Mouse (Mus musculus) thymus, postnatal 4 days (tissue): ENCODE measurements around the gene Foxp2.

Experiments
- DNase-seq: peaks from one replicate; pipeline ENCODE4 v3.0.0; 2021

The Foxp2 gene

DNA sequence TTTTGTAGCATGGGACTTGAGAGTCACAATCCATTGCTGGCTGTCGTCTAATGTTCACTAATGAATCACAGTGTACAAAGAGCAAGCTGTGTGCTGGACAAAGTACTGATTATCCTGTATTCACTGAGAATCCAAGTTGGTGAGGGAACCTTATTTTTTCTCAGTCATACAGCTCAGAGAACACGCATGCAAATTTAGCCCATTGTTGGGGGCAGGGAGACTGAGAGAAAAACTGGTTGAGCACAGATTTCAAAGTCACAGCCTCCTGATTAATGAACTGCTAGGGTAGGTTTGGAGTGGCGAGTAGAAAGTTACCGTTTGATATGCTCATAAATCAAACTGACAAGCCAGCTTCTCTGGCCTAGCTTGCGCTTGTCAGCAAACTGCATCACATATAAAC lies 477.1 kb downstream of the Foxp2 start:
- DNase-seq: no peak

DNA sequence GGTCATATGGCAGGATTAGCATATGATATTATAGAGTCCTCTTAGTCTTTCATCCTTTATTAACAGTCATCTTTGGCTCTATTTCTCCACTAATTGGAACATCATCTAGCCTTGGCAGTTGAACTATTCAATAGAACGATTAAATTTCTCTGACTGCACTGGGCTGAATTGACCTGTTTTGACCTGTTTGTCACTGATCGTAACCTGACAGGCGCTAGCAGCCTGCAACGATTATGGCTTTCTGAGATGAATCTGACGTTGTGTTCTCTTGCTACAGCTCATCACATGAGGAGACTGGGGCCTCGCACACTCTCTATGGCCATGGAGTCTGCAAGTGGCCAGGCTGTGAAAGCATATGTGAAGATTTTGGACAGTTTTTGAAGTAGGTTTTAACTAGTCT lies 495.3 kb downstream of the Foxp2 start:
- DNase-seq: no peak

GRCm38 (mm10) chr6:15397485-15397884 lies 496.3 kb downstream of the Foxp2 start:
- no peak for DNase-seq

GRCm38 (mm10) chr6:15401138-15401537 lies 500.0 kb downstream of the Foxp2 start:
- no peak for DNase-seq

DNA sequence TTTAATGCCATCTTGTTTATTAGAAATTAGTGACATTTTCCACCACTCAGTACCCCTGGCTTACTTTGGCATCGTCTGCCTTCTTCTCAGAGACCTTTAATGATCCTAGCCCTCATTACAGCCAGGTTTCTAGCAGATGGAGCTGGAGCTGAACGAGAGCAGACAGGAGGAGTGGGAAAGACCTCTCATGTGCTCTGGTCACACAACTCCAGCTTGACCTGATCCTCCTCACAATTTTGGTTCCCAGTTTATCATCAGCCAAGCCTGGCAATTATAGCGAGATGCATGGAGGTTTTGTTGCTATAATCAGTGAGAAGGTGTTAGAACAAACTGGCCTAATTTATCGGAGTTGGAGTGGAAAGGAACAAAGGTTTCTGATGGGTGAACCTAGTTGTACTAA lies 500.9 kb downstream of the Foxp2 start:
- no peak for DNase-seq

GRCm38 (mm10) chr6:15415099-15415498 lies 514.0 kb downstream of the Foxp2 start:
- no peak for DNase-seq

DNA sequence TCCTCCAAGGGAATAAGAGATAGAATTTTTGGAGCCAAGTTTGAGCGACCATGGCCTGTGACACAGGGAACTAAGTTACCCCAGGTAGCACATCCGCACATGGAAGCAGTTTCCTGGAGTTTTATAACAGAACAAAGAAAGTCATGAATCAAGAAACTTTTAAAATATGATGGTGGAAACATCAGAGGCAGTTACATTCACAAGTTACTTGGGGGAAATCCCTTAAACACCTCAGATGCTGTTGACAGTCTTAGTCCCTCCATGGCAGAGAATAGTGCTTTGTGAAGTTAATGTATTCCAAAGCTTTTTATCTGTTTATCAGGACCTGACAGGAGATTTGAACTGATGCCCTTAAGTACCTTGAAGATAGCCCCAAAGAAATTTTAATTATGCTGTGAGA lies 558.6 kb downstream of the Foxp2 start:
- no peak for DNase-seq

DNA sequence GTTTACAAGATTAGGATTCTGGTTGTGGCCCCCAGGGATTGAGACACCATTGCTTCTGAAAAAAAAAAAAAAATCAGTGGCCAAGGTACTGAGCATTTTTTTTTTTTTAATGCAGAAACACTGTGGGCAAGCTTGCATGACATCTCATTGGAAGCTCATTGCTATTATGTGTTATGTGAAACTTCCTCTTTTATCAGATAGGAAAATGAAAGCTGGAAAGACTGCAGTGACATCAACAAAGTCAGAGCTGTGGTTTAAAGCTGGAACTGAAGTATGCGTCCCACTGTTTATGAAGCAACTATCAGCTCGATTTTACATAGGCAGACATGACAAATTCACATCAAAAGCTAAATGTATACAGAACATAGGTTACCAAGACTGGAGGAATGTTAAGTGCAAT lies 562.2 kb downstream of the Foxp2 start:
- DNase-seq: no peak

DNA sequence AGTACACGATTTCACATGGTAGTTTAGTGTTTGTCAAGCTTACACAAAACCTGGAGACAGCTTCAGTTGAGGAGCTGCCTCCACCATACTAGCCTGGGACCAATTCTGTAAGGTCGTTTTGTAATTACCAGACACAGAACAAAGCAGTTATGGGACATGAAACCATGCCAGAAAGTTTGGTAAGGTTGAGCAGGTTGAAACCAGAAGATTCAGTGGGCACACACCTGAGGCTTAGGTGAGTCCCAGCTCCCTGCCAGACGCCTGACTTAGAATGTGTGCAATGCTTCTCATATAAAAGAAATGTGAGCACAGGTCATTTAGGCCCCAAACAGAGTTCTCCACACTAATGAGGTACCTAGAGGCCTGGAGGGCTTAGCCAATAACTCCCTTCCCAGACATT lies 564.3 kb downstream of the Foxp2 start:
- DNase-seq: no peak

DNA sequence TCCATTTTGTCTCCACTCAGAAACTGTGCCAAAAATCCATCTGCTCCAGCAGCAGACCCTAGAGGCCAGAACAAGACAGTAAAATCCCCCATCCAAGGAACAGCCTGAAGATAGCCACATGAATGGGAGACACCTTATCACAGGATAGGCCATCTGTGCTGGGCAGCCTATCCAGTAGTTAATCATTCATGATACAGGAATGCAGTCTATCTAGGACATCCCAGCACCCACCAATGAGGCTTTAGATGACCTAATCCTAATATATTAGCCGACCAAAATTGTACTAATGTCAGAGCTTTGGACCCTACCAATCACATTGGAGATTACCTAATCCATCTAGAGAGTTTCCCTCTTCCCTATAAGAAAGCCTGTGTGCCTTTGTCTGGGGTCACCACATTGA lies 565.5 kb downstream of the Foxp2 start:
- no peak for DNase-seq

DNA sequence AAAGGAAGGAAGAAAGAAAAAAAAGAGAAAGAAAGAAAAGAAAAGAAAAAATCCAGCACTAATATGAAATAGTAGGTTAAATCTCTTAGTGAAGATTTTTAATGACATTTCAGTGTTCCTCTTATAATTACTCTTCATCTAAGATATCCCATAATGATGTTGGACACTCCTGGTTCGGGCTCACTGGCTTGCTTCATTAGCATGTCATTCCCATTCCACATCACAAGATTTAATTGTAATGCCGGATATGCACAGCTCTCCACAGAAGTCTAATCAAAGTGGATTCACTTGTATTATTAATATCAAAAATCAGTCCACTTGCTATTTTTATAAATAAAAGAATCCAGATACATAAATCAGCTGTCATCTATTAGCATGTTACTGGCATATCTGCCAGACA lies 585.8 kb downstream of the Foxp2 start:
- no peak for DNase-seq
